Mouse (Mus musculus) kidney, postnatal 0 days (tissue): ENCODE results near the gene Osbpl5. TPM values are rescaled to one million over a fixed set of nuclear protein-coding genes. Genes with fewer than 3 reads are reported as not detected.
"Not testable (repeated sequence)": the region's sequence is repeated elsewhere in the genome, so short reads cannot be mapped to it uniquely, and the experiment has no call there.

Experiments used
- ATAC-seq: fragments of 200-750 bp; cut with Nextera tagmentation; replicated peaks from 2 replicates; pipeline ENCODE4 v1.8.0; 2017; ENCODE audit warnings: low read depth, moderate number of reproducible peaks, moderate TSS enrichment, moderate library complexity; ENCODE audit not compliant: low FRiP score
- DNase-seq: peaks from one replicate; pipeline ENCODE4 v3.0.0-alpha.2; 2016; ENCODE audit warnings: low spot score
- H3K27ac ChIP-seq: fragments of 300-500 bp; sonication (generic); 2 replicates; pipeline ENCODE4 v1.5.1; 2014; ENCODE audit warnings: mild to moderate bottlenecking
- H3K27me3 ChIP-seq: fragments of 300-500 bp; sonication (generic); 2 replicates; pipeline ENCODE4 v1.6.1; 2014; ENCODE audit warnings: low read length, mixed read lengths; ENCODE audit not compliant: insufficient read depth
- H3K36me3 ChIP-seq: fragments of 300-500 bp; sonication (generic); 2 replicates; pipeline ENCODE4 v1.6.1; 2014; ENCODE audit warnings: low read length, mixed read lengths; ENCODE audit not compliant: insufficient read depth
- H3K4me1 ChIP-seq: fragments of 300-500 bp; sonication (generic); replicated peaks from 2 replicates; pipeline ENCODE4 v1.6.1; 2014; ENCODE audit warnings: antibody characterized with exemption, low read length, mixed read lengths; ENCODE audit not compliant: insufficient read depth
- H3K4me2 ChIP-seq: fragments of 300-500 bp; sonication (generic); 2 replicates; pipeline ENCODE4 v1.6.1; 2014; ENCODE audit warnings: mild to moderate bottlenecking, low read length, moderate library complexity, mixed read lengths
- H3K4me3 ChIP-seq: fragments of 300-500 bp; sonication (generic); replicated peaks from 2 replicates; pipeline ENCODE4 v1.5.1; 2014; ENCODE audit warnings: low read depth, low read length
- H3K9ac ChIP-seq: fragments of 300-500 bp; sonication (generic); 2 replicates; pipeline ENCODE4 v1.6.1; 2014; ENCODE audit warnings: low read depth, low read length
- H3K9me3 ChIP-seq: fragments of 300-500 bp; sonication (generic); replicated peaks from 2 replicates; pipeline ENCODE4 v1.6.1; 2016; ENCODE audit warnings: low read length, inconsistent platforms, mixed read lengths
- CTCF ChIP-seq: IDR thresholded peaks from 2 replicates; pipeline ENCODE4 v1.5.1; 2016; ENCODE audit warnings: antibody characterized with exemption, low read depth, mild to moderate bottlenecking, moderate library complexity
- WGBS: fragments of 180-500 bp; shearing (Covaris S2); extraction: QIAGEN DNeasy Blood & Tissue Kit; methylation state at CpG from one replicate; pipeline ENCODE4 v1.1.7; 2014; 5-methylcytosine and 5-hydroxymethylcytosine counted together
- microRNA-seq: library from miRNA; unstranded; fragments of <30 nt; microRNA quantifications from one replicate; pipeline ENCODE4, GENCODE M21; 2016
- polyA plus RNA-seq: library from polyadenylated mRNA; unstranded; fragments of >200 nt; fragmentation: Nextera tagmentation; extraction: Ambion mirVana; gene quantifications from 2 replicates; pipeline ENCODE4 v1.2.1, GENCODE M21; 2015

The Osbpl5 gene
- polyA plus RNA-seq, 1 experiment from 2014 or later, result 29.0 TPM

DNA sequence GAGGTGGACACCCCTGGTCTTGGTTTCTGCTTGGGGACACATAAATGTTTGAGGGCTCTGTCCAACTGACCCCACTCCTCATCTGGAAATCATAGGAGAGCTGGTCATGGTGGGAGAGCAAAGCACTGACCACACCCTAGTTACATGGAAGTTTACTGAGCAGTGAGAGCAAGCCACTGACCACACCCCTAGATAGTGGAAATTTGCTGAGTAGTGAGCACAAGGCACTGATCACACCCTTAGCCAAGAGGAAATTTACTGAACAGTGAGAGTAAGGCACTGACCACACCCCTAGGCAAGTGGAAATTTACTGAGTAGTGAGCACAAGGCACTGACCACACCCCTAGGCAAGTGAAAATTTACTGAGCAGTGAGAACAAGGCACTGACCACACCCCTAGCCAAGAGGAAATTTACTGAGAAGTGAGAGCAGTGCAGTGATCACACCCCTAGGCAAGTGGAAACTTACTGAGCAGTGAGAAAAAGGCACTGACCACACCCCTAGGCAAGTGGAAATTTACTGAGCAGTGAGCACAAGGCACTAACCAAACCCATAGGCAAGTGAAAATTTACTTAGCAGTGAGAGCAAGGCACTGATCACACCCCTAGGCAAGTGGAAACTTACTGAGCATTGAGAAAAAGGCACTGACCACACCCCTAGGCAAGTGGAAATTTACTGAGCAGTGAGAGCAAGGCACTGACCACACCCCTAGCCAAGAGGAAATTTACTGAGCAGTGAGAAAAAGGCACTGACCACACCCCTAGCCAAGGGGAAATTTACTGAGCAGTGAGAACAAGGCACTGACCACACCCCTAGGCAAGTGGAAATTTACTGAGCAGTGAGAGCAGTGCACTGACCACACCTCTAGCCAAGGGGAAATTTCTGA is 90.1 kb downstream of the Osbpl5 start:
- no peak overlapping the region for H3K27ac ChIP-seq
- DNase-seq, result no peak

DNA sequence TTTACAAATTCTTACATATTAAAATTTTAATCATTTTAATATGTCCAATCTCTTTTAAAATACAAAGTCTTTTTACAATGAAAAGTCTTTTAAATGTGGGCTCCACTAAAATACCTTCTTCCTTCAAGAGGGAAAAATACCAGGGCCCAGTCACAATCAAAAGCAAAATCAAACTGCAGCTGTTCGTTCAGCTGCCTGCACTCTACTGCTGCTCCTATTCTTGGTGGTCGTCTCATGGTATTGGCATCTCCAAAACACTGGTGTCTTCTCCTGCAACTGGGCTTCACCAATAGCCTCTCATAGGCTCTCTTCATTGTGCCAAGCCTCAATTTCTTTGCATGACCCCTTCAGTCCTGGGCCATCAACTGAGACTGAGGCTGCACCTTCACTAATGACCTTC is 93.3 kb downstream of the Osbpl5 start:
- no peak overlapping the region for H3K27ac ChIP-seq
- no peaks in the 10 kb centered on the region for H3K27me3 ChIP-seq
- TF ChIP-seq CTCF, result no peak
- ATAC-seq, result no peak
- no peaks in the 10 kb centered on the region for H3K36me3 ChIP-seq
- DNase-seq, result no peak
- no peak overlapping the region for H3K4me2 ChIP-seq
- H3K4me1 ChIP-seq, result no peaks in the 10 kb centered on the region
- no peak overlapping the region for H3K4me3 ChIP-seq
- WGBS, result 85% methylated on average over 2 of the region's 2 CpGs
- no peak overlapping the region for H3K9ac ChIP-seq
- H3K9me3 ChIP-seq, result no peaks in the 10 kb centered on the region

More for the DNA sequence above, 90.1 kb downstream of the Osbpl5 start:
- ATAC-seq, result no peak
- Histone ChIP-seq H3K4me2 (no peak overlapping the region), H3K36me3 (no peaks in the 10 kb centered on the region), H3K9ac (no peak overlapping the region), H3K9me3 (no peaks in the 10 kb centered on the region), H3K4me3 (no peak overlapping the region), H3K27me3 (no peaks in the 10 kb centered on the region), H3K4me1 (no peaks in the 10 kb centered on the region)
- TF ChIP-seq CTCF, result no peak

DNA sequence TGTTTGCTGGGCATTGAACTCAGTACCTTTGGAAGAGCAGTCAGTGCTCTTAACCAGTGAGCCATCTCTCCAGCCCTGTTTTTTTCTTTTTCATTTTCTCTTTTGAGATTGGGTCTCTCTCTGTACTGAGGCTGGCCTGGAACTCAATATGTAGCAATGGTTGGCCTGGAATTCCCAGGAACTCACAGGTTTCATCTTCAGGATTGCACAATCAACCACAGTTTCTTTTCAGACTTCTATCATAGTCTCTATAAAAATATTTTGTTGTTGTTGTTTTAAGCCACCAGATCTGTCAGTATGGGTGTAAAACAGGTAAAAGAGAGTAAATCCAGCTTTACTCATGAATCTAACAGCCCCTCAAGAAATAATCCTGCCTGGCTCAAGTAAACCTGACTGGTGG is 96.0 kb downstream of the Osbpl5 start:
- DNase-seq (no peak), ATAC-seq (no peak)
- no peaks in the 10 kb centered on the region for H3K36me3 ChIP-seq
- H3K27ac ChIP-seq, result no peak overlapping the region
- TF ChIP-seq CTCF, result no peak
- no peaks in the 10 kb centered on the region for H3K4me1 ChIP-seq
- H3K9me3 ChIP-seq, result no peaks in the 10 kb centered on the region
- H3K27me3 ChIP-seq, result no peaks in the 10 kb centered on the region
- no peak overlapping the region for H3K4me3 ChIP-seq
- H3K4me2 ChIP-seq, result no peak overlapping the region
- no peak overlapping the region for H3K9ac ChIP-seq

DNA sequence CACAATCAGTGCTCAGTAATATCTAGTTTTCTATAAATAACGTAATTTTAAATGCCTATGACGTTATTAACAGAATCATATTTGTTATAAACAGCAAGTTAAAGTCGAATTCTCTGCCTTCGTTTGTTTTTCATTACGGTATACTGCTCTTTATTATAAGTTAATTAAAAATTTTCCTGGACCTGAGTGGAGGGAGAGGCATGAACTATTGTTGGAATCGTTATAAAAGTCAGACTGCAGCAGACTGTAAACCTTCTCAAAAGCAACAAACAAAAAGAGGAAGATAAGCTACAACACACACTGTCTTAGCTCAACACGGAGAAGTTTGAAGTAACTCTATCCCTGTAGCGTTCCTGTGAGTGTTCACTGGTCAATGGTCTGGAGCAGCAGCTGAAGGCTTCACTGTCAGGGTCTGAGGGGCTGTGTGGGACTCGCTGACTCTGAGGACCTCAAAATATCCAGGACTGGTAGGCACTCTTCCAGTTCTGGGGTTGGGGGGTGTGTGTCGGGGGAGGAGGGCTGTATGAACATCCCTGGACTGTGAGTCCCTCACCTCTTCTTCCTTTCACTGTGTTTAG is 106.9 kb downstream of the Osbpl5 start:
- DNase-seq, H3K27ac ChIP-seq, ATAC-seq, H3K36me3 ChIP-seq, H3K27me3 ChIP-seq, H3K9me3 ChIP-seq, H3K9ac ChIP-seq, H3K4me1 ChIP-seq, H3K4me3 ChIP-seq: not testable (repeated sequence)
- peak overlapping the region; percentile 71; the same call in 1 of the 2 replicates for H3K4me2 ChIP-seq
- 38% methylated on average over 10 of the region's 10 CpGs for WGBS

DNA sequence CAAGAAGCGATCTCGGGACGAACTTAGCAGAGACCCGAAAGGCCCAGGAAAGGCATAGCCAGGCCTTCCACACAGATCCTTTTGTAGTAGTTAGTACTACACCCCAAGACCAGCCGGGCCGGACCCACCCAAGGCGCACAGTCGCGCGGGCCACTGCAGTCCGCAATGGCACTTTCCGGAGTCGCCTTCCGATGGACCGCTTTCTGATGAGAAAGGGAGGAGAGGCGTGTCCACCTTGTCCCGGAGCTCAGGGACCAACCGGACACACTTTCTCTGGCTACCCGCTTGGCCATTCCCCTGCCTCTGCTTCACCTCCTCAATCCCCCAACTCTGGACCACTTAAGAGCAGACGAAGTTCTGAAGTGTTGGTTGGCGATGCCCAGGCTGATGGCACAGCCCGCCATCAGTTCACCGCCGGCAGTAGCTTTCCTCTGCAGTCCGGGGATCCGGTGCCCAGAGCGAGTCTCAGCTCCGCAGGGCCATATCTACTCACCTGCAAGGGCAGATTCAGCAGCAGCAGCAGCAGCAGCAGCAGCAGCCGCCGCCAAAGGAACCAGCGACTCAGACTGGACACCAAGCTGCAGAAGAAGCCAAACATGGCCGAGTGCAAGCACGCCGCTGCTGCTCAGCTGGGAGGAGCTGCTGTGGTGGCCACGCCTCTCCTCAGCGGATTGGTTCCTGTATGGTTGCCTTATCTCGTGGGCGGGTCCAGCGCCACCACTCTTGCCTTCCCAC is 107.6 kb downstream of the Osbpl5 start, which contains the start of gene Tnfrsf22:
Tnfrsf22 (minus strand) TSS at position 628 of the 735 bp plus-strand sequence.
- WGBS, result 3% methylated on average over 39 of the region's 39 CpGs
- 0 out of 2 replicates have a peak, but pooled peaks cover 3% of the 10 kb centered on the region for H3K9me3 ChIP-seq
- no peak within 1 kb of the TSS; the same call in 1 of the 2 replicates for H3K27ac ChIP-seq
- peak; percentile 94 for DNase-seq
- TF ChIP-seq CTCF, result no peak; the same call in 1 of the 2 replicates
- H3K4me3 ChIP-seq, result peak within 1 kb of the TSS; percentile 58
- no peaks in the 10 kb centered on the region for H3K36me3 ChIP-seq
- H3K4me2 ChIP-seq, result peak within 1 kb of the TSS; percentile 71
- no peaks in the 10 kb centered on the region for H3K4me1 ChIP-seq
- H3K9ac ChIP-seq, result peak within 1 kb of the TSS; percentile 57
- ATAC-seq, result peak; percentile 96
- H3K27me3 ChIP-seq, result no peaks in the 10 kb centered on the region

GRCm38 (mm10) chr7:143643949-143644348 is 112.8 kb downstream of the Osbpl5 start:
- not testable (repeated sequence) for H3K27me3 ChIP-seq, H3K27ac ChIP-seq, H3K36me3 ChIP-seq, H3K4me1 ChIP-seq, ATAC-seq, H3K9ac ChIP-seq, H3K4me3 ChIP-seq, H3K9me3 ChIP-seq, H3K4me2 ChIP-seq, DNase-seq
- WGBS, result 87% methylated on average over 2 of the region's 2 CpGs

Small RNA genes lying within 50 kb of the gene (microRNA-seq; reads per million reads assigned to microRNA genes)
- not detected for gene Gm22064

Other genes with a start within 250 kb of the Osbpl5 start
- gene Nap1l4, start 207.9 kb downstream of the Osbpl5 start, polyA plus RNA-seq, result 156 and 178 TPM in 2 replicates
- 34.7 and 42.2 TPM in 2 replicates for gene Cars, start 156.9 kb downstream of the Osbpl5 start, polyA plus RNA-seq
- gene Tnfrsf26, start 128.3 kb downstream of the Osbpl5 start, polyA plus RNA-seq, result 1.1 and 1.2 TPM in 2 replicates
- gene Tnfrsf22, start 107.3 kb downstream of the Osbpl5 start, polyA plus RNA-seq, result 9.6 and 11.1 TPM in 2 replicates
- gene Tnfrsf23, start 71.1 kb downstream of the Osbpl5 start, polyA plus RNA-seq, result 1.9 and 2.2 TPM in 2 replicates
- not detected in 2 replicates for gene Mrgprg, start 10.0 kb upstream of the Osbpl5 start, polyA plus RNA-seq
- 1.2 TPM in 2 replicates for gene Mrgpre, start 27.5 kb upstream of the Osbpl5 start, polyA plus RNA-seq
- gene Nadsyn1, start 65.9 kb upstream of the Osbpl5 start, polyA plus RNA-seq, result 9.4 and 11.1 TPM in 2 replicates
- 28.8 and 30.4 TPM in 2 replicates for gene Dhcr7, start 66.2 kb upstream of the Osbpl5 start, polyA plus RNA-seq
- not detected in 2 replicates for gene Gm498, start 109.9 kb upstream of the Osbpl5 start, polyA plus RNA-seq
- gene Shank2, start 244.9 kb upstream of the Osbpl5 start, polyA plus RNA-seq, result 2.6 and 3.0 TPM in 2 replicates